Mouse (Mus musculus): ENCODE measurements around the gene Prr13. TPM values are rescaled to one million over a fixed set of nuclear protein-coding genes. Genes with fewer than 3 reads are reported as not detected.

The Prr13 gene
- polyA plus RNA-seq, 1 experiment, result 123 TPM

DNA sequence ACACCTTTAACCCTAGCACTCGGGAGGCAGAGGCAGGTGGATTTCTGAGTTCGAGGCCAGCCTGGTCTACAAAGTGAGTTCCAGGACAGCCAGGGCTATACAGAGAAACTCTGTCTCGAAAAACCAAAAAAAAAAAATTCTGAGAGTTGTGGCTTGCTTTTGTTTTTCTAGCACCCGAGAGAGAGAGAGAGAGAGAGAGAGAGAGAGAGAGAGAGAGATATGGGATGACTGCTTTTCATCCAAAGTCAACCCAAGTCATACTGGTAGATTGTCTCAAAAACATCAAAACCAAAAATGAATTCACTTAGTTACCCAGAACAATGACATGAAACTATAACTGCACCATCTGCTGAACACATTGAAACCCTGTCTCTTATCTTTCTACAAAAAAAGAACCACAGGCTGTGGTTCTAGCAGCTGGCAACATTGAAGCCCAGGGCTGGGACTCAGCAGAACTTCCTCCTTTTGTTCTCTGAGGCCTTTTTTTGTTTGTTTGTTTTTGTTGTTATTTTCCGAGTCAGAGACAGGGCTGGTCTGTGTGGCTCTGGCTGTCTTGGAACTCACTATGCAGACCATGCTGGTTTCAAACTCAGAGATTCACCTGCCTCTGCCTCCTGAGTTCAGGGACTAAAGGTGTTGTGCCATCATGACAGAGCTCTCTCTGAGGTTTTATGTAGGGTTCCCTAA, 635 bp upstream of the Prr13 start:
- 2% methylated on average over 5 of the region's 5 CpGs for WGBS
- Histone ChIP-seq H3K4me3 (ENCODE audit: control insufficient read depth, insufficient read depth, low read length) (no peak overlapping the region), H3K36me3 (ENCODE audit: control insufficient read depth, insufficient read depth, low read length) (no peaks in the 10 kb centered on the region), H3K4me1 (replicated peaks; ENCODE audit: control insufficient read depth, insufficient read depth, low read length) (peaks cover 27% of the 10 kb centered on the region), H3K27ac (ENCODE audit: control insufficient read depth, insufficient read depth, low read length) (peak overlapping the region; percentile 98), H3K27me3 (ENCODE audit: control insufficient read depth, insufficient read depth, low read length) (no peaks in the 10 kb centered on the region)
- peak; percentile 43 for DNase-seq
- no peak for TF ChIP-seq POLR2A (IDR thresholded peaks at IDR 0.05; ENCODE audit: control insufficient read depth, extremely low read depth, insufficient read depth, low read length, poor library complexity)
- no peak for TF ChIP-seq CTCF (IDR thresholded peaks at IDR 0.05; ENCODE audit: borderline replicate concordance, control insufficient read depth, extremely low read depth, insufficient read depth, low read length, poor library complexity)

DNA sequence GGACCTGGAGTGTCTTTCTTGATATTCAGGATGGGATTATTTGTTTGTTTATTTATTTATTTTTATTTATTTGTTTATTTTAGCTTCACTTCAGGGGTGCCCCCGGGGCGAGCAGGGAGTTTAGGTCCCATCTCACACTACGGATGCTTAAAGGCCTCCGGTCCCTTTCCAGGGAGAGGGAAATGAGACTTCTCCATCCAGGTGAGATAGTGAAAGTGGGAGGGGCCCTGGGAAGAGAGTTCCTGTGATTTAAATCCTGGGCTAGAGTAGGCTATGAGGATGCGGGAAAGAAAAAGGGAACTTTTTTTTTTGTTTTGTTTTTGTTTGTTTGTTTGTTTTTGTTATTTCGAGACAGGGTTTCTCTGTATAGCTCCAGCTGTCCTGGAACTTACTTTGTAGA, 553 bp downstream of the Prr13 start:
- TF ChIP-seq POLR2A (IDR thresholded peaks at IDR 0.05; ENCODE audit: control insufficient read depth, extremely low read depth, insufficient read depth, low read length, poor library complexity), result no peak
- TF ChIP-seq CTCF (IDR thresholded peaks at IDR 0.05; ENCODE audit: borderline replicate concordance, control insufficient read depth, extremely low read depth, insufficient read depth, low read length, poor library complexity), result no peak
- Histone ChIP-seq H3K36me3 (ENCODE audit: control insufficient read depth, insufficient read depth, low read length) (no peaks in the 10 kb centered on the region), H3K27ac (ENCODE audit: control insufficient read depth, insufficient read depth, low read length) (peak overlapping the region; percentile 98; the same call in 1 of the 2 replicates), H3K4me3 (ENCODE audit: control insufficient read depth, insufficient read depth, low read length) (peak overlapping the region; percentile 40), H3K4me1 (replicated peaks; ENCODE audit: control insufficient read depth, insufficient read depth, low read length) (peaks cover 27% of the 10 kb centered on the region), H3K27me3 (ENCODE audit: control insufficient read depth, insufficient read depth, low read length) (no peaks in the 10 kb centered on the region)
- 30% methylated on average over 6 of the region's 6 CpGs for WGBS
- no peak for DNase-seq

DNA sequence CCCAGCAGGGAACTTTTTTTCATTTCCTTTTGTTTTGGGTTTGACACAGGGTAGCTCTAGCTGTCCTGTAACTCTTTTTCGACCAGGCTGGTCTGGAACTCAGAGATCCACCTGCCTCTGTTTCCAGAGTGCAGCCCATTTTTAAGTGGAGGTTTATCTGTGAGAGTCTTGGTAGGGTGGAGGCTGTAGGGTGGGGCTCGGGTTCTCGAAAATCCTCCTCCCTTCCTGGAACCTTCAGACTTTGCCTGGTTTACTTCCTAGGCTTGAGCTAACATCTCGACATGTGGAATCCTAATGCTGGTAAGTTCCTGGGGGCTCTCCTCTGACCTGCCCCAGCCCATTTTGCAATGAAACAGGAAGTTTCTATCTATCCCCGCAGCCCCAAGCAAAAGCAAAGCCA, 1.0 kb downstream of the Prr13 start:
- H3K4me1 ChIP-seq (replicated peaks; ENCODE audit: control insufficient read depth, insufficient read depth, low read length), result peaks cover 27% of the 10 kb centered on the region
- no peaks in the 10 kb centered on the region for H3K36me3 ChIP-seq (ENCODE audit: control insufficient read depth, insufficient read depth, low read length)
- no peak overlapping the region; the same call in 1 of the 2 replicates for H3K27ac ChIP-seq (ENCODE audit: control insufficient read depth, insufficient read depth, low read length)

DNA sequence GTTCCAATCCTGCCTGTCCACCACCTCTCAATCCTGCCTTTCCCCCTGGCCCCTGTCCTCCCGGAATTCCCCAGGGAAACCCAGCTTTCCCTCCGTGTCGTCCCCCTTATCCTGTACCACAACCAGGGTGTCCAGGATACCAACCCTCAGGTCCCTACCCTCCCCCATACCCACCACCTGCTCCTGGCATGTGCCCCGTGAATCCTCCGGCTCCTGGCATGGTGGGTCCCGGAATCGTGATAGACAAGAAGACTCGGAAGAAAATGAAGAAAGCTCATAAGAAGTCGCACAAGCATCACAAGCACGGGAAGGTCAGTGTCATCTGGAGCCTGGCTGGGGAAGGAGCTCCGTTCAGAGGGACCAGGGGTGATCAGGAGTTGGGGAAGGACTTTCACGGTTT, 1.6 kb downstream of the Prr13 start:
- no peak for DNase-seq
- peak overlapping the region; percentile 0; the same call in 1 of the 2 replicates for H3K4me3 ChIP-seq (ENCODE audit: control insufficient read depth, insufficient read depth, low read length)
- TF ChIP-seq POLR2A (IDR thresholded peaks at IDR 0.05; ENCODE audit: control insufficient read depth, extremely low read depth, insufficient read depth, low read length, poor library complexity) (no peak), CTCF (IDR thresholded peaks at IDR 0.05; ENCODE audit: borderline replicate concordance, control insufficient read depth, extremely low read depth, insufficient read depth, low read length, poor library complexity) (no peak)
- 53% methylated on average over 12 of the region's 12 CpGs for WGBS
- H3K36me3 ChIP-seq (ENCODE audit: control insufficient read depth, insufficient read depth, low read length), result no peaks in the 10 kb centered on the region
- no peaks in the 10 kb centered on the region for H3K27me3 ChIP-seq (ENCODE audit: control insufficient read depth, insufficient read depth, low read length)
- no peak overlapping the region for H3K27ac ChIP-seq (ENCODE audit: control insufficient read depth, insufficient read depth, low read length)
- H3K4me1 ChIP-seq (replicated peaks; ENCODE audit: control insufficient read depth, insufficient read depth, low read length), result peaks cover 27% of the 10 kb centered on the region

More for the DNA sequence above, 1.0 kb downstream of the Prr13 start:
- no peak for TF ChIP-seq POLR2A (IDR thresholded peaks at IDR 0.05; ENCODE audit: control insufficient read depth, extremely low read depth, insufficient read depth, low read length, poor library complexity)
- TF ChIP-seq CTCF (IDR thresholded peaks at IDR 0.05; ENCODE audit: borderline replicate concordance, control insufficient read depth, extremely low read depth, insufficient read depth, low read length, poor library complexity), result no peak
- WGBS, result 6% methylated on average over 5 of the region's 5 CpGs
- no peak overlapping the region for H3K4me3 ChIP-seq (ENCODE audit: control insufficient read depth, insufficient read depth, low read length)
- no peaks in the 10 kb centered on the region for H3K27me3 ChIP-seq (ENCODE audit: control insufficient read depth, insufficient read depth, low read length)
- DNase-seq, result no peak

DNA sequence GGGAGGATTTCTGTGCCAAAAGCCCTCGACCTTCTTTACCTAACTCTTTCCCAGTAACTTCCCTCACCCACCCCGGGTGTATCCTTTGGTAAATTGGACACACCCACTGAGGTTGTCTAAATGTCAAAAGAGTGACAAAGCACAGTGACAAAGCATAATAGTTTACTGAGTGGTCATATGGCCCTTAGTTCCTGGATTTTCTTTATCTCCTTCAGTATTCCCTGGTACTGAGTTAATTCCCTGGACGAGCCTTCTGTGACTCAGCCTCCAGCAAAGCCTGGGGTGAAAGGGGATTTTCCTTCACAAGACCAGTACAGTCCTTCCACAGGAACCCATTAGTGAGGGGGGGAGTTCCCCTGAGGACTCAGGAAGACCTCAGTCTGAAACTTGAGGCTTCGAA, 2.1 kb downstream of the Prr13 start:
- Histone ChIP-seq H3K27me3 (ENCODE audit: control insufficient read depth, insufficient read depth, low read length) (no peaks in the 10 kb centered on the region), H3K4me1 (replicated peaks; ENCODE audit: control insufficient read depth, insufficient read depth, low read length) (peaks cover 27% of the 10 kb centered on the region), H3K36me3 (ENCODE audit: control insufficient read depth, insufficient read depth, low read length) (no peaks in the 10 kb centered on the region), H3K27ac (ENCODE audit: control insufficient read depth, insufficient read depth, low read length) (no peak overlapping the region), H3K4me3 (ENCODE audit: control insufficient read depth, insufficient read depth, low read length) (no peak overlapping the region)
- no peak for DNase-seq
- TF ChIP-seq CTCF (IDR thresholded peaks at IDR 0.05; ENCODE audit: borderline replicate concordance, control insufficient read depth, extremely low read depth, insufficient read depth, low read length, poor library complexity) (no peak), POLR2A (IDR thresholded peaks at IDR 0.05; ENCODE audit: control insufficient read depth, extremely low read depth, insufficient read depth, low read length, poor library complexity) (no peak)
- 17% methylated on average over 4 of the region's 4 CpGs for WGBS

DNA sequence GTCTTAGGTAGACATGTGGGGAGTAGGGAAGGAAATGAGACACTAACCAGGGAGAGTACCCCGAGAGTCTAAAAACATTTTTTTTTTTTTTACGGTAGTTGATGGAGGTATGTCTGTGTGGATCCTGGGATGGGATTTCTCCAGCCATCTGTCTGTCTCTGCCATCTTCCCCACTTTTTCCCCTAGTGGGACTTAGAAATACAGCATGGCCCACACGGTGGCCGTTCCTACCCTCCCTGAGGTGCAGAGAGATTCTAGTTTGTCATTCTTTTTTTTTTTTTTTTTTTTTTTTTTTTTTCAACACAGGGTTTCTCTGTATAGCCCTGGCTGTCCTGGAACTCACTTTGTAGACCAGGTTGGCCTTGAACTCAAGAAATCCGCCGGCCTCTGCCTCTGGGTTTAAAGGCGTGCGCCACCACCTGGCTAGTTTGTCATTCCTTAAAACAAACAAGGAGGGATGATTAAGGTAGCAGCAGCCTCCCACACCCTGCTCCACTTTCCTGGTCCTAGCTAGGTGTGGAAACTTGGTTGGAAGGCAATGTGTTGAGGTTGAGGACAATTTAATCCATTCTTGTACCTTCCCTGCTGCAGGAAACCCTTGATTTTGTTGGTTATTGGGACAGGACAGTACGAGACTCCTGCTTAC, 2.7 kb downstream of the Prr13 start:
- H3K36me3 ChIP-seq (ENCODE audit: control insufficient read depth, insufficient read depth, low read length), result no peaks in the 10 kb centered on the region
- no peak overlapping the region; the same call in 1 of the 2 replicates for H3K27ac ChIP-seq (ENCODE audit: control insufficient read depth, insufficient read depth, low read length)
- no peaks in the 10 kb centered on the region for H3K27me3 ChIP-seq (ENCODE audit: control insufficient read depth, insufficient read depth, low read length)
- 73% methylated on average over 9 of the region's 9 CpGs for WGBS
- H3K4me1 ChIP-seq (replicated peaks; ENCODE audit: control insufficient read depth, insufficient read depth, low read length), result peaks cover 27% of the 10 kb centered on the region
- no peak for DNase-seq
- TF ChIP-seq CTCF (IDR thresholded peaks at IDR 0.05; ENCODE audit: borderline replicate concordance, control insufficient read depth, extremely low read depth, insufficient read depth, low read length, poor library complexity), result no peak
- no peak for TF ChIP-seq POLR2A (IDR thresholded peaks at IDR 0.05; ENCODE audit: control insufficient read depth, extremely low read depth, insufficient read depth, low read length, poor library complexity)
- no peak overlapping the region for H3K4me3 ChIP-seq (ENCODE audit: control insufficient read depth, insufficient read depth, low read length)

Data from thymus, adult 2 months (tissue).